Mouse (Mus musculus): Measurements from ENCODE around the gene Trpd52l3.

DNA sequence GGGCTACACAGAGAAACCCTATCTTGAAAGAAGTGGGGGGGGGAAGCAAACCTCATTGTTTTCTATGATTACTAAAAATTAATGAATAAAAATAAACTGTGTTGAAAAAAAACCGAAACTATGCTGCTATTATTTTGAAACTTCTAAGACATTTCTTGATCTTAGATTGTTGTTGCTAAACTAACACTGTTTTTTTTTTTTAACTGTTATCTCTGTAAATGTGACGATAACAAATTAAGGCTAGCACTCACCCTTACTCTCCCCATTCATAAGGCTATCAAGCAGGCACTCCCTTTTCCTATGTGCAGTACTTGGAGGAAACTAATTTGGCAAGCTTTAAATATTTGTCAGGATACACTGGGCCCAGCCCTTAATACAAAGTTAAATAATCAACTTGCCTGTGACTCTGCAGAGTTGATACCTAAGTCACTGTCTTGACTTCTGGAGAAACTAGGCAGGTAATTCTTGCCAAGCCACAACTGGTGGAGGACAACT, 39.9 kb upstream of the Trpd52l3 start:
- no peak for TF ChIP-seq CTCF (conservative IDR thresholded peaks at IDR 0.05; ENCODE audit: insufficient read depth, insufficient read length, low read depth, low read length)
- TF ChIP-seq POLR2A (IDR thresholded peaks at IDR 0.05; ENCODE audit: low read depth, low read length): no peak
